Mouse (Mus musculus) cortical plate, adult 2 months (tissue): ENCODE data around the gene Slc35c1.

ENCODE experiments used
- CTCF ChIP-seq: fragments of 200-500 bp; IDR thresholded peaks from 2 replicates; pipeline ENCODE4 v1.5.1; 2011; ENCODE audit warnings: mild to moderate bottlenecking, control low read depth, low read length; ENCODE audit not compliant: insufficient read depth; ENCODE audit errors: extremely low read depth
- POLR2A ChIP-seq: fragments of 200-500 bp; IDR thresholded peaks from 2 replicates; pipeline ENCODE4 v1.6.1; 2011; ENCODE audit warnings: mild to moderate bottlenecking, low read length, control low read depth; ENCODE audit not compliant: insufficient read depth; ENCODE audit errors: extremely low read depth

- TF ChIP-seq CTCF (no peak), POLR2A (no peak)
These were observed 23.2 kb upstream of the Slc35c1 start for GRCm38 (mm10) chr2:92483505-92483904.
